Mouse (Mus musculus): Measurements from ENCODE around the gene Grb10.

GRCm38 (mm10) chr11:11970246-11970645 lies 68.2 kb downstream of the Grb10 start:
- TF ChIP-seq TAL1 (IDR thresholded peaks at IDR 0.05; ENCODE audit: low read length) (no peak), GATA1 (IDR thresholded peaks at IDR 0.05; ENCODE audit: low read length) (no peak)
